Mouse (Mus musculus) stomach, postnatal 0 days (tissue): Measurements from ENCODE around the gene Fam181a.

Experiments used
- CTCF ChIP-seq: IDR thresholded peaks from 2 replicates; pipeline ENCODE4 v1.5.1; 2016; ENCODE audit warnings: antibody characterized with exemption, low read depth, mild to moderate bottlenecking, moderate library complexity
- EP300 ChIP-seq: optimal IDR thresholded peaks from 2 replicates; pipeline ENCODE3; 2016; ENCODE audit warnings: antibody characterized with exemption

GRCm38 (mm10) chr12:103262017-103262865, 48.5 kb upstream of the Fam181a start:
- TF ChIP-seq CTCF (peak; percentile 70), EP300 (no peak)
